Mouse (Mus musculus): ENCODE results near the gene Suco. TPM values are rescaled to one million over a fixed set of nuclear protein-coding genes. Genes with fewer than 3 reads are reported as not detected.

Suco gene
- polyA plus RNA-seq, 1 experiment from 2014 or later: 26.4 TPM

GRCm38 (mm10) chr1:161766656-161767055 is 109.8 kb downstream of the Suco start:
- Histone ChIP-seq H3K4me1 (ENCODE audit: control insufficient read depth, insufficient read depth, low read length) (no peaks in the 10 kb centered on the region), H3K36me3 (ENCODE audit: control insufficient read depth, insufficient read depth, low read length) (no peaks in the 10 kb centered on the region), H3K27me3 (ENCODE audit: control insufficient read depth, insufficient read depth, low read length) (no peaks in the 10 kb centered on the region), H3K4me2 (replicated peaks; ENCODE audit: low read depth, low read length) (no peak overlapping the region), H3K27ac (ENCODE audit: low read length) (no peak overlapping the region), H3K4me3 (ENCODE audit: low read depth, low read length) (no peak overlapping the region), H3K9ac (replicated peaks; ENCODE audit: low read depth, low read length) (no peak overlapping the region), H3K9me3 (ENCODE audit: control insufficient read depth, low read depth, low read length) (no peaks in the 10 kb centered on the region)
- 36% methylated on average over 5 of the region's 5 CpGs for WGBS
- no peak for ATAC-seq (ENCODE audit: insufficient number of reproducible peaks, insufficient read depth, low FRiP score, low read depth)

Other genes starting within 250 kb of the Suco start
- gene Fasl, start 88.2 kb downstream of the Suco start, polyA plus RNA-seq (2014; fragmentation: Nextera tagmentation; extraction: Ambion mirVana): not detected in 2 replicates
- gene Pigc, start 92.5 kb upstream of the Suco start, polyA plus RNA-seq (2014; fragmentation: Nextera tagmentation; extraction: Ambion mirVana): 39.0 and 42.2 TPM in 2 replicates
- gene 4930558K02Rik, start 103.0 kb upstream of the Suco start, polyA plus RNA-seq (2014; fragmentation: Nextera tagmentation; extraction: Ambion mirVana): not detected in 2 replicates

Data from stomach, embryonic 14.5 days (tissue).